Mouse (Mus musculus): ENCODE measurements at regions not wholly inside any gene's neighbourhood (a gene's known extent, or its start where the extent isn't known, plus 50 kb on each side); places are given as distances from the start of the nearest gene placed in this dataset.

DNA sequence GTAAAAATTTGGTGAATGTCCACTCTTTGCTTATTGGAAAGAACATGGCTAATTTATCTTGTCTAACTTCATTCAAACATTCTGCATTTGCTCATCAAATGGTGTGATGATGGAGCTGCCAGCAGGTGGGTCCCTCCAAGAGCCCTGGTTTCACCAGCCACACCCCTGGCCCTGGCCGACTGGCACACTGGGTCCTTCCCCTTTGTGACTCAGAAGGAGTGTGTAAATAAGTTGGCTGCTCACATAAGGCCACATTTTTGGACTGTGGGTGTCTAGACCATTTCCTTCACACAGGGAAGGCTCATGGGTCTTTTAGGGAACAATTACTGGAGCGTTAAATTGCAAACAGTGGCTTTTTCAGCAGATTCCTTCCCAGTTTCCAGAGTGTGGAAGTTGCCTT, 68.4 kb upstream of the Cep162 start:
- no peak overlapping the region for H3K4me3 ChIP-seq (ENCODE audit: low read length)
- ATAC-seq (ENCODE audit: low read depth) = no peak
- no peaks in the 10 kb centered on the region for H3K9me3 ChIP-seq (ENCODE audit: control insufficient read depth, low read length)
- no peaks in the 10 kb centered on the region for H3K36me3 ChIP-seq (ENCODE audit: control insufficient read depth, insufficient read depth, low read length)
- 56% methylated on average over 2 of the region's 2 CpGs for WGBS
- H3K27ac ChIP-seq (ENCODE audit: low read length) = no peak overlapping the region
- H3K9ac ChIP-seq (ENCODE audit: low read length) = no peak overlapping the region
- H3K27me3 ChIP-seq (ENCODE audit: control insufficient read depth, insufficient read depth, low read depth, low read length) = no peaks in the 10 kb centered on the region
- no peaks in the 10 kb centered on the region for H3K4me1 ChIP-seq (replicated peaks; ENCODE audit: control insufficient read depth, insufficient read depth, low read length)
- H3K4me2 ChIP-seq (ENCODE audit: low read depth, low read length) = no peak overlapping the region

DNA sequence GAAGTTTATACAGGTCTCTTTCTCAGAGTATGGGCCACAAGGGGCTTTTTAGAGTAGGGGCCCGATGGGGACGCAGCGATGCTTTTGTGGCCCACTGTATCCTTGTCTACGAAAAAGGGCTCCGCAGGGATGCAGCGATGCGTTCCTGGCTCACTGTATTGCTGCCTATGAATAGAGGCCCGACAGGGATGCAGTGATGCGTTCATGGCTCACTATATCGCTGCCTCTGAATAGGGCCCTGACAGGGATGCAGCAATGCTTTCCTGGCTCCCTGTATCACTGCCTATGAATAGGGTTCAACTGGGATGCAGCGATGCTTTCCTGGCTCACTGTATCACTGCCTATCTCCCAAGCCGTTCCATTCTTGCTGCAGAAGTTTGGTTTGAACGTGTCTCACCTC, 65.4 kb upstream of the Cep162 start:
- H3K4me3 ChIP-seq (ENCODE audit: low read length) = no peak overlapping the region
- no peak overlapping the region for H3K9ac ChIP-seq (ENCODE audit: low read length)
- H3K4me2 ChIP-seq (ENCODE audit: low read depth, low read length) = no peak overlapping the region
- WGBS = 91% methylated on average over 13 of the region's 13 CpGs
- no peaks in the 10 kb centered on the region for H3K4me1 ChIP-seq (replicated peaks; ENCODE audit: control insufficient read depth, insufficient read depth, low read length)
- H3K9me3 ChIP-seq (ENCODE audit: control insufficient read depth, low read length) = no peaks in the 10 kb centered on the region
- H3K36me3 ChIP-seq (ENCODE audit: control insufficient read depth, insufficient read depth, low read length) = no peaks in the 10 kb centered on the region
- no peak overlapping the region for H3K27ac ChIP-seq (ENCODE audit: low read length)
- no peaks in the 10 kb centered on the region for H3K27me3 ChIP-seq (ENCODE audit: control insufficient read depth, insufficient read depth, low read depth, low read length)
- ATAC-seq (ENCODE audit: low read depth) = no peak

DNA sequence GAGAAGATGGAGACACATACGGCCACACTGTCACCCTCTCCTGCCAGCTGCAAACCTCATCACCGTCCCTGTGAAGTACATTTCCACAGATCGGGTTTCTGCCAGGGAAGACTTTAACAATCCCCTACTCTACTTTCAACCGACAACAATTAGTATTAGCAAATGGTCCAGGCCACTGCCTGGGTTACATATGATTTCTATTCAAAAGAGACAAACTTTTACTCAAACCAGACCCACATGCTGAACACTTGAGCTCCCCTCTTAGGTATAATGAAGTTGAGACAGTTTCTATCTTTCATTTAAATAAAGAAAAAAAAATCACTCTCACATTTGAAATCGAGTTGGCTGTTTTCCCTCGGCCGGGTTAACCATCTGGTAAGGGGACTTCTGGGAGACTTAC, 63.4 kb upstream of the Cep162 start:
- Histone ChIP-seq H3K4me2 (ENCODE audit: low read depth, low read length) (no peak overlapping the region), H3K4me3 (ENCODE audit: low read length) (no peak overlapping the region), H3K27me3 (ENCODE audit: control insufficient read depth, insufficient read depth, low read depth, low read length) (no peaks in the 10 kb centered on the region), H3K36me3 (ENCODE audit: control insufficient read depth, insufficient read depth, low read length) (no peaks in the 10 kb centered on the region), H3K27ac (ENCODE audit: low read length) (no peak overlapping the region), H3K4me1 (replicated peaks; ENCODE audit: control insufficient read depth, insufficient read depth, low read length) (no peaks in the 10 kb centered on the region), H3K9ac (ENCODE audit: low read length) (no peak overlapping the region), H3K9me3 (ENCODE audit: control insufficient read depth, low read length) (no peaks in the 10 kb centered on the region)
- WGBS = 61% methylated on average over 7 of the region's 7 CpGs
- ATAC-seq (ENCODE audit: low read depth) = no peak

DNA sequence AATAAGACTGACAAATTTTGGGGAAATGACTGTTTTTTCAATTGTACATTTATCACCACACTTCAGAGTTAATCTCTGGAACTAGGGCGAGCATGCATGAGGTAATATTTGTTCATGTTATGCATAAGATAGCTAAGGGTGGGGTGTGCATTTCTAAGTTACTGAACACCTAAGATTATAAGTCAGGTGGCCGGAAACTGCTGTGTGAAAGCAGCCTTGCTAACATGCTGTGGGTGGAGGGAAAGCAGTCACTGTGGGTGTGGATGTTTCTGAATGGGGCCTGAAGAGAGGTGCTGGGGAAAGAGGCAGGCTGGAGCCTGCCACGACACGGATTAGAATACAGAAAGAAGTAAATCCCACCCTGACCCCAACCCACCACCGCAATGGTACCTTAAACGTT, 54.8 kb upstream of the Cep162 start:
- WGBS = 65% methylated on average over 6 of the region's 6 CpGs
- no peak overlapping the region for H3K4me2 ChIP-seq (ENCODE audit: low read depth, low read length)
- no peaks in the 10 kb centered on the region for H3K36me3 ChIP-seq (ENCODE audit: control insufficient read depth, insufficient read depth, low read length)
- no peak overlapping the region for H3K27ac ChIP-seq (ENCODE audit: low read length)
- no peak for ATAC-seq (ENCODE audit: low read depth)
- no peaks in the 10 kb centered on the region for H3K4me1 ChIP-seq (replicated peaks; ENCODE audit: control insufficient read depth, insufficient read depth, low read length)
- no peaks in the 10 kb centered on the region for H3K9me3 ChIP-seq (ENCODE audit: control insufficient read depth, low read length)
- H3K4me3 ChIP-seq (ENCODE audit: low read length) = no peak overlapping the region
- H3K27me3 ChIP-seq (ENCODE audit: control insufficient read depth, insufficient read depth, low read depth, low read length) = no peaks in the 10 kb centered on the region
- no peak overlapping the region for H3K9ac ChIP-seq (ENCODE audit: low read length)
